Mouse (Mus musculus) layer of hippocampus, postnatal 14 days (tissue): Measurements from ENCODE around the gene Alyref2. TPM values are rescaled to one million over a fixed set of nuclear protein-coding genes. Genes with fewer than 3 reads are reported as not detected.
A peak's percentile ranks its signal among the peaks of the same experiment; 100 is the strongest.
"Not testable (repeated sequence)": the region's sequence is repeated elsewhere in the genome, so short reads cannot be mapped to it uniquely, and the experiment has no call there.

ENCODE experiments used
- DNase-seq, 2 experiments: peaks; one replicate each; pipeline ENCODE4 v3.0.0; 2021 to 2022; ENCODE audit warnings: low spot score in 2 of 2, mixed read lengths in 1 of 2
- long read RNA-seq, 2 experiments: library from polyadenylated mRNA; stranded (forward); transcript quantifications; one replicate each; pipeline ENCODE4 v2.0.0; 2021
- total RNA-seq, 2 experiments: library from RNA; stranded (reverse); gene quantifications; 2 replicates each; pipeline ENCODE4 v1.2.3; 2021

Alyref2 gene
- 1 to 10 TPM; 7.5 to 8.9 TPM for total RNA-seq
- long read RNA-seq, experiment 1, transcript Alyref2-201 (1 exons, 1,273 nt) = major isoform, 5 of 5 reads
- long read RNA-seq, experiment 1, partial matches to known transcripts = 0 of 5 reads
- long read RNA-seq, experiment 1, other reads (novel, unspliced or antisense) = 0 of 5 reads
- long read RNA-seq, experiment 2, transcript Alyref2-201 (1 exons, 1,273 nt) = major isoform, 7 of 7 reads
- long read RNA-seq, experiment 2, partial matches to known transcripts = 0 of 7 reads
- long read RNA-seq, experiment 2, other reads (novel, unspliced or antisense) = 0 of 7 reads

GRCm38 (mm10) chr1:171503250-171503591 lies at the start of gene Alyref2:
Gene Alyref2, plus strand, starts transcription at chr1:171503478.
- peak; percentile 96 to 97 for DNase-seq

- DNase-seq = no peak
Observed at GRCm38 (mm10) chr1:171454926-171455325, 48.4 kb upstream of the Alyref2 start.

- no peak for DNase-seq
Observed at GRCm38 (mm10) chr1:171457568-171457967, 45.7 kb upstream of the Alyref2 start.

GRCm38 (mm10) chr1:171459791-171460190 lies 43.5 kb upstream of the Alyref2 start:
- DNase-seq = no peak

- no peak for DNase-seq
Observed at GRCm38 (mm10) chr1:171460551-171461503, 42.5 kb upstream of the Alyref2 start.

- DNase-seq = no peak
Observed at GRCm38 (mm10) chr1:171463133-171463532, 40.1 kb upstream of the Alyref2 start.

GRCm38 (mm10) chr1:171465749-171466412 lies 37.4 kb upstream of the Alyref2 start:
- DNase-seq = no peak

GRCm38 (mm10) chr1:171466565-171466964 lies 36.7 kb upstream of the Alyref2 start:
- no peak for DNase-seq

GRCm38 (mm10) chr1:171469678-171470077 lies 33.6 kb upstream of the Alyref2 start:
- DNase-seq = no peak

- peak; percentile 16 to 34 for DNase-seq
Observed at GRCm38 (mm10) chr1:171470371-171470871, 32.9 kb upstream of the Alyref2 start.

- DNase-seq = no peak
Observed at GRCm38 (mm10) chr1:171470896-171471295, 32.4 kb upstream of the Alyref2 start.

GRCm38 (mm10) chr1:171471452-171471851 lies 31.8 kb upstream of the Alyref2 start:
- no peak for DNase-seq

- DNase-seq = not testable (repeated sequence)
Observed at GRCm38 (mm10) chr1:171471941-171472340, 31.3 kb upstream of the Alyref2 start.

GRCm38 (mm10) chr1:171473506-171473905 lies 29.8 kb upstream of the Alyref2 start:
- no peak for DNase-seq

GRCm38 (mm10) chr1:171473920-171474640 lies 29.2 kb upstream of the Alyref2 start:
- DNase-seq = no peak

- no peak for DNase-seq
Observed at GRCm38 (mm10) chr1:171477123-171477522, 26.2 kb upstream of the Alyref2 start.

- DNase-seq = no peak
Observed at GRCm38 (mm10) chr1:171477758-171478545, 25.3 kb upstream of the Alyref2 start.

GRCm38 (mm10) chr1:171478968-171479367 lies 24.3 kb upstream of the Alyref2 start:
- peak; percentile 68 to 81 for DNase-seq

- no peak for DNase-seq
Observed at GRCm38 (mm10) chr1:171494241-171494640, 9.0 kb upstream of the Alyref2 start.

GRCm38 (mm10) chr1:171495371-171495770 lies 7.9 kb upstream of the Alyref2 start:
- DNase-seq = no peak
